Mouse (Mus musculus) midbrain, embryonic 11.5 days (tissue): ENCODE measurements at regions not wholly inside any gene's neighbourhood (a gene's known extent, or its start where the extent isn't known, plus 50 kb on each side); places are given as distances from the start of the nearest gene placed in this dataset.

ENCODE experiments used
- ATAC-seq: fragments of 200-750 bp; cut with Nextera tagmentation; 2 replicates; pipeline ENCODE4 v1.8.0; 2017; ENCODE audit warnings: moderate TSS enrichment, moderate library complexity; ENCODE audit not compliant: low FRiP score
- DNase-seq: peaks from one replicate; pipeline ENCODE4 v3.0.0; 2015; ENCODE audit warnings: low spot score; ENCODE audit errors: missing footprints
- H3K27ac ChIP-seq: fragments of 300-500 bp; sonication (generic); 2 replicates; pipeline ENCODE4 v1.5.1; 2014; ENCODE audit warnings: low read depth, low read length
- H3K27me3 ChIP-seq: fragments of 300-500 bp; sonication (generic); 2 replicates; pipeline ENCODE4 v1.6.1; 2014; ENCODE audit warnings: mild to moderate bottlenecking, low read length, moderate library complexity, mixed read lengths; ENCODE audit not compliant: control insufficient read depth, insufficient read depth
- H3K36me3 ChIP-seq: fragments of 300-500 bp; sonication (generic); 2 replicates; pipeline ENCODE4 v1.6.1; 2014; ENCODE audit warnings: mild to moderate bottlenecking, low read length, moderate library complexity, mixed read lengths; ENCODE audit not compliant: control insufficient read depth, insufficient read depth
- H3K4me1 ChIP-seq: fragments of 300-500 bp; sonication (generic); 2 replicates; pipeline ENCODE4 v1.6.1; 2014; ENCODE audit warnings: low read length; ENCODE audit not compliant: control insufficient read depth, insufficient read depth
- H3K4me2 ChIP-seq: fragments of 300-500 bp; sonication (generic); 2 replicates; pipeline ENCODE4 v1.6.1; 2014; ENCODE audit warnings: mild to moderate bottlenecking, moderate library complexity
- H3K4me3 ChIP-seq: fragments of 300-500 bp; sonication (generic); 2 replicates; pipeline ENCODE4 v1.5.1; 2014; ENCODE audit warnings: low read depth, low read length
- H3K9ac ChIP-seq: fragments of 300-500 bp; sonication (generic); 2 replicates; pipeline ENCODE4 v1.6.1; 2014; ENCODE audit warnings: low read length
- H3K9me3 ChIP-seq: fragments of 300-500 bp; sonication (generic); 2 replicates; pipeline ENCODE4 v1.6.1; 2016; ENCODE audit warnings: low read length; ENCODE audit not compliant: control insufficient read depth
- WGBS: fragments of 180-500 bp; shearing (Covaris S2); extraction: QIAGEN DNeasy Blood & Tissue Kit; methylation state at CpG from one replicate; pipeline ENCODE4 v1.1.7; 2014; 5-methylcytosine and 5-hydroxymethylcytosine counted together

- no peaks in the 10 kb centered on the region for H3K9me3 ChIP-seq
- DNase-seq = no peak
- H3K4me3 ChIP-seq = no peak overlapping the region
- no peak overlapping the region for H3K9ac ChIP-seq
- no peaks in the 10 kb centered on the region for H3K4me1 ChIP-seq
- no peak overlapping the region for H3K4me2 ChIP-seq
- no peaks in the 10 kb centered on the region for H3K27me3 ChIP-seq
- ATAC-seq = no peak
- no peaks in the 10 kb centered on the region for H3K36me3 ChIP-seq
- 93% methylated on average over 4 of the region's 4 CpGs for WGBS
- H3K27ac ChIP-seq = no peak overlapping the region
These were observed 520.1 kb upstream of the Tnp1 start for GRCm38 (mm10) chr1:73535726-73536265.

DNA sequence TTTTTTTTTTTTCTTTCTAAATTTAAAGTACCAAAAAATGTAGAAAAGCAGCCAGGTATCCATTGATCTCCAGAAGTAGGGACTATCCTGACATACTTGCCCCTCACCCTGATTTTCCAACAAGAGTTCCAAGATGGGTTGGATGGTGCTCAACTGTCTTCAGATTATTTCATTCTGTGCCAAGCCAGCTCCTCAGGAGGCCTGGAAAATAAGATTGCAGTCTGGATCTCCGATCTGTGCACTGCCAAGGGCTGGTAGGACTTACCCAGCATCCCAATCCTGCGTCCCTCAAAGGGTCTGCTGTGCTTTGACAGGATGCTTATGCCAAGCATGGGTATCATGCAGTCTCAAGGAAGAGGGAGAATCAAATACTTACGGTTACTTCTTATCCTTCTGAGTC, 517.8 kb upstream of the Tnp1 start:
- ATAC-seq = no peak
- H3K4me2 ChIP-seq = no peak overlapping the region
- no peak overlapping the region for H3K4me3 ChIP-seq

GRCm38 (mm10) chr1:73532316-73532715, 516.6 kb upstream of the Tnp1 start:
- no peaks in the 10 kb centered on the region for H3K9me3 ChIP-seq
- H3K4me3 ChIP-seq = no peak overlapping the region
- H3K36me3 ChIP-seq = no peaks in the 10 kb centered on the region
- WGBS = 91% methylated on average over 4 of the region's 4 CpGs
- no peak overlapping the region for H3K9ac ChIP-seq
- DNase-seq = peak; percentile 4
- ATAC-seq = no peak
- H3K4me1 ChIP-seq = no peaks in the 10 kb centered on the region
- no peaks in the 10 kb centered on the region for H3K27me3 ChIP-seq
- H3K4me2 ChIP-seq = no peak overlapping the region
- no peak overlapping the region for H3K27ac ChIP-seq

More for the DNA sequence above, 517.8 kb upstream of the Tnp1 start:
- Histone ChIP-seq H3K4me1 (no peaks in the 10 kb centered on the region), H3K27ac (no peak overlapping the region), H3K36me3 (no peaks in the 10 kb centered on the region), H3K27me3 (no peaks in the 10 kb centered on the region), H3K9me3 (no peaks in the 10 kb centered on the region), H3K9ac (no peak overlapping the region)
- DNase-seq = peak; percentile 8
- WGBS = 95% methylated on average over 3 of the region's 3 CpGs

- no peak overlapping the region for H3K9ac ChIP-seq
- 86% methylated on average over 3 of the region's 3 CpGs for WGBS
These were observed 516.1 kb upstream of the Tnp1 start for GRCm38 (mm10) chr1:73531831-73532230.

DNA sequence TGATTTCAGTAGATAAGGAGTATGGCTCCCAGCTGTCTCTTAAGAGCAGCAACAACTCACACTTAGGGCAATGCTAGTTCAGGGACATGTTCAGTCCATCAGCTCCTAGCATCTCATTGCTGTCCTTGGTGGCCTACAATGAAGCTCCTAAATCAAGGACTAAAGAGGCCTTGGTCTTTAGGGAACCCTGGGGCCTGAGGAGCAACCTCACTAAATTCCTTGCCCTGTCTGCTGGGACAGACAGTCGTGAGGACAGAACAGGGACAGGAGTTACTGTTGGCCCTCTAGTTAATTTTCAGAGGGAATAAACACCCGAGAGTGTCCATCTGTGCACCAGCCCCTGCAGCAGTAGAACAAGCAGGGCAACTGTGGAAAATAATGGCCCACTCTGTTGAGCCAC, 514.6 kb upstream of the Tnp1 start:
- DNase-seq = peak; percentile 54
- Histone ChIP-seq H3K4me1 (no peaks in the 10 kb centered on the region), H3K9me3 (no peaks in the 10 kb centered on the region), H3K4me3 (no peak overlapping the region), H3K4me2 (no peak overlapping the region), H3K9ac (no peak overlapping the region), H3K27me3 (no peaks in the 10 kb centered on the region), H3K27ac (no peak overlapping the region), H3K36me3 (no peaks in the 10 kb centered on the region)
- no peak for ATAC-seq
- WGBS = 70% methylated on average over 2 of the region's 2 CpGs

More at GRCm38 (mm10) chr1:73531831-73532230, 516.1 kb upstream of the Tnp1 start:
- Histone ChIP-seq H3K4me1 (no peaks in the 10 kb centered on the region), H3K27me3 (no peaks in the 10 kb centered on the region), H3K4me2 (no peak overlapping the region), H3K9me3 (no peaks in the 10 kb centered on the region), H3K27ac (no peak overlapping the region), H3K4me3 (no peak overlapping the region), H3K36me3 (no peaks in the 10 kb centered on the region)
- no peak for ATAC-seq
- DNase-seq = peak; percentile 57

- Histone ChIP-seq H3K9ac (no peak overlapping the region), H3K27ac (no peak overlapping the region), H3K4me3 (no peak overlapping the region), H3K4me1 (no peaks in the 10 kb centered on the region), H3K4me2 (no peak overlapping the region), H3K9me3 (no peaks in the 10 kb centered on the region), H3K27me3 (no peaks in the 10 kb centered on the region), H3K36me3 (no peaks in the 10 kb centered on the region)
- no peak for ATAC-seq
- DNase-seq = no peak
- 83% methylated on average over 1 of the region's 1 CpGs for WGBS
These were observed 512.9 kb upstream of the Tnp1 start for GRCm38 (mm10) chr1:73528623-73529022.

DNA sequence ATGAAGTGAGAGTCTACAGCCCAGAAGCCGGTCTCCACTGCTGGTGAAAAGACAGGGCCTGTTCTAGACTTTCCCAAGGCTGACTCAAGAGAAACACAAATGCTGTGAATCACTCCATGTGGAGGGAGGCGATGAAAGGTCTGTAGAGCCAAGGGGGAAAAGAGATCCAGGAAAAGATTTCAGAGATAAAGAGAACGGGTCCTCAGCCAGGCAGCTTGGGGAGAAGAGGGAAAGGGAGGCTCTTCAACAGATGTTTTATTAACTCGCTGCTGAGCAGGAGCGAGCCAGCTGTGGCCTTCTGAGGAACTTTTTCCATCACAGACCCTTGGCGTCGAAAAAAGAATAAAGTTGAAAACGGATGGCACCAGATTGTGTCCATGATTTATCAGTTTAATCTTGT, 500.7 kb upstream of the Tnp1 start:
- ATAC-seq = no peak
- Histone ChIP-seq H3K4me1 (no peaks in the 10 kb centered on the region), H3K4me2 (no peak overlapping the region), H3K9me3 (no peaks in the 10 kb centered on the region), H3K27ac (no peak overlapping the region), H3K36me3 (no peaks in the 10 kb centered on the region), H3K4me3 (no peak overlapping the region), H3K9ac (no peak overlapping the region), H3K27me3 (no peaks in the 10 kb centered on the region)
- peak; percentile 44 for DNase-seq
- WGBS = 89% methylated on average over 8 of the region's 8 CpGs

DNA sequence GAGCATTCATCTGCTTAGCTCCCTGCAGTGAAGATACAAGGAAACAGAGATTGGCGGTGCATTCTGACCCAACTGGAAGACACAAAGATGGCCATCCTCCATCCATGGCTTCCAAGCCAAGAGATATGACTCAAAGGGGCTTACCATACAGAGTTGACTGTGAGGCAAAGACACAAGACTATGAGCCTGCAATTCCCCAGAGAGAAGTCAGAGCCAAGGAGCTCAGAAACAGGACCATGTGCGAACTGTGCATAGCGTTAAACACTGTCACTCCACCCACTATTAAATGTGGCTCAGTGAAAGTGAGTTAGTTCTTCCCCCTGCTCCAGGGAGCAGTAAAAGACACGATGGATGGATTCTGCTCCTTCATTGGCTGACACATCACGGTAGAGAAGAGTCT, 500.1 kb upstream of the Tnp1 start:
- H3K4me1 ChIP-seq = no peaks in the 10 kb centered on the region
- H3K36me3 ChIP-seq = no peaks in the 10 kb centered on the region
- DNase-seq (no peak), ATAC-seq (no peak)
- no peaks in the 10 kb centered on the region for H3K27me3 ChIP-seq
- no peaks in the 10 kb centered on the region for H3K9me3 ChIP-seq
- no peak overlapping the region for H3K9ac ChIP-seq
- 89% methylated on average over 5 of the region's 5 CpGs for whole genome bisulfite sequencing
- H3K27ac ChIP-seq = no peak overlapping the region
- no peak overlapping the region for H3K4me3 ChIP-seq
- H3K4me2 ChIP-seq = no peak overlapping the region

- DNase-seq = no peak
- WGBS = 60% methylated on average over 5 of the region's 5 CpGs
- ATAC-seq = no peak
- H3K9me3 ChIP-seq = no peaks in the 10 kb centered on the region
- no peaks in the 10 kb centered on the region for H3K4me1 ChIP-seq
- no peak overlapping the region for H3K4me3 ChIP-seq
- no peaks in the 10 kb centered on the region for H3K27me3 ChIP-seq
- no peaks in the 10 kb centered on the region for H3K36me3 ChIP-seq
- no peak overlapping the region for H3K27ac ChIP-seq
- H3K4me2 ChIP-seq = no peak overlapping the region
- no peak overlapping the region for H3K9ac ChIP-seq
These were observed 498.1 kb upstream of the Tnp1 start for GRCm38 (mm10) chr1:73513822-73514221.

- ATAC-seq = no peak
These were observed 497.1 kb upstream of the Tnp1 start for GRCm38 (mm10) chr1:73512836-73513235.

More at GRCm38 (mm10) chr1:73512836-73513235, 497.1 kb upstream of the Tnp1 start:
- Histone ChIP-seq H3K4me2 (no peak overlapping the region), H3K4me3 (no peak overlapping the region), H3K36me3 (no peaks in the 10 kb centered on the region), H3K4me1 (no peaks in the 10 kb centered on the region), H3K9me3 (no peaks in the 10 kb centered on the region), H3K27me3 (no peaks in the 10 kb centered on the region), H3K9ac (no peak overlapping the region), H3K27ac (no peak overlapping the region)
- WGBS = 91% methylated on average over 2 of the region's 2 CpGs
- DNase-seq = no peak
